Mouse (Mus musculus): ENCODE data around the gene Lrfn3. TPM values are rescaled to one million over a fixed set of nuclear protein-coding genes. Genes with fewer than 3 reads are reported as not detected.
A peak's percentile ranks its signal among the peaks of the same experiment; 100 is the strongest.

Lrfn3 gene
- polyA plus RNA-seq, 1 experiment from 2014 or later = 2.1 TPM

GRCm38 (mm10) chr7:30373501-30373962, 11.0 kb upstream of the Lrfn3 start:
- no peaks in the 10 kb centered on the region for H3K36me3 ChIP-seq
- H3K27me3 ChIP-seq (replicated peaks) = no peaks in the 10 kb centered on the region
- H3K9ac ChIP-seq = peak overlapping the region; percentile 44
- H3K4me1 ChIP-seq = 0 out of 2 replicates have a peak, but pooled peaks cover 3% of the 10 kb centered on the region
- no peaks in the 10 kb centered on the region for H3K9me3 ChIP-seq (replicated peaks)
- 1% methylated on average over 21 of the region's 21 CpGs for WGBS (ENCODE audit: insufficient replicate concordance)
- peak; percentile 98 for ATAC-seq
- peak overlapping the region; percentile 48 for H3K4me3 ChIP-seq
- H3K4me2 ChIP-seq = peak overlapping the region; percentile 61
- H3K27ac ChIP-seq = no peak overlapping the region

GRCm38 (mm10) chr7:30367466-30367865, 4.9 kb upstream of the Lrfn3 start:
- Histone ChIP-seq H3K9me3 (replicated peaks) (no peaks in the 10 kb centered on the region), H3K9ac (no peak overlapping the region), H3K36me3 (no peaks in the 10 kb centered on the region), H3K4me1 (0 out of 2 replicates have a peak, but pooled peaks cover 5% of the 10 kb centered on the region), H3K4me3 (no peak overlapping the region), H3K27ac (no peak overlapping the region), H3K4me2 (no peak overlapping the region), H3K27me3 (replicated peaks) (peaks cover 37% of the 10 kb centered on the region)
- 55% methylated on average over 2 of the region's 2 CpGs for WGBS (ENCODE audit: insufficient replicate concordance)
- ATAC-seq = no peak

- H3K36me3 ChIP-seq = no peaks in the 10 kb centered on the region; the same call in 1 of the 2 replicates
- H3K9me3 ChIP-seq (replicated peaks) = no peaks in the 10 kb centered on the region
- no peak for ATAC-seq
- H3K27me3 ChIP-seq (replicated peaks) = peaks cover 74% of the 10 kb centered on the region
- no peak overlapping the region for H3K9ac ChIP-seq
- 53% methylated on average over 6 of the region's 6 CpGs for WGBS (ENCODE audit: insufficient replicate concordance)
- 0 out of 2 replicates have a peak, but pooled peaks cover 9% of the 10 kb centered on the region for H3K4me1 ChIP-seq
- no peak overlapping the region for H3K27ac ChIP-seq
- H3K4me2 ChIP-seq = peak overlapping the region; percentile 63
- peak overlapping the region; percentile 55 for H3K4me3 ChIP-seq
Observed at GRCm38 (mm10) chr7:30363344-30363738, 769 bp upstream of the Lrfn3 start.

GRCm38 (mm10) chr7:30360028-30360427, 2.5 kb downstream of the Lrfn3 start:
- no peak for ATAC-seq
- Histone ChIP-seq H3K4me3 (no peak overlapping the region), H3K4me2 (peak overlapping the region; percentile 25), H3K27ac (peak overlapping the region; percentile 76), H3K36me3 (no peaks in the 10 kb centered on the region; the same call in 1 of the 2 replicates), H3K9ac (no peak overlapping the region), H3K27me3 (replicated peaks) (peaks cover 65% of the 10 kb centered on the region), H3K4me1 (0 out of 2 replicates have a peak, but pooled peaks cover 9% of the 10 kb centered on the region), H3K9me3 (replicated peaks) (no peaks in the 10 kb centered on the region)
- WGBS (ENCODE audit: insufficient replicate concordance) = 64% methylated on average over 17 of the region's 17 CpGs

- Histone ChIP-seq H3K9me3 (replicated peaks) (no peaks in the 10 kb centered on the region), H3K4me2 (peak overlapping the region; percentile 25), H3K9ac (no peak overlapping the region), H3K36me3 (no peaks in the 10 kb centered on the region; the same call in 1 of the 2 replicates), H3K27ac (peak overlapping the region; percentile 76), H3K27me3 (replicated peaks) (peaks cover 60% of the 10 kb centered on the region), H3K4me3 (no peak overlapping the region), H3K4me1 (0 out of 2 replicates have a peak, but pooled peaks cover 9% of the 10 kb centered on the region)
- 62% methylated on average over 31 of the region's 31 CpGs for WGBS (ENCODE audit: insufficient replicate concordance)
- ATAC-seq = 0 out of 2 replicates have a peak, but pooled peaks have one; percentile 13
Observed at GRCm38 (mm10) chr7:30359276-30359865, 3.2 kb downstream of the Lrfn3 start.

- peaks cover 52% of the 10 kb centered on the region for H3K27me3 ChIP-seq (replicated peaks)
- 52% methylated on average over 7 of the region's 7 CpGs for WGBS (ENCODE audit: insufficient replicate concordance)
- peak overlapping the region; percentile 25 for H3K4me2 ChIP-seq
- peaks cover 13% of the 10 kb centered on the region; the same call in 1 of the 2 replicates for H3K4me1 ChIP-seq
- H3K9ac ChIP-seq = no peak overlapping the region
- no peak for ATAC-seq
- H3K36me3 ChIP-seq = no peaks in the 10 kb centered on the region; the same call in 1 of the 2 replicates
- H3K4me3 ChIP-seq = no peak overlapping the region
- H3K9me3 ChIP-seq (replicated peaks) = no peaks in the 10 kb centered on the region
- H3K27ac ChIP-seq = peak overlapping the region; percentile 76
Observed at GRCm38 (mm10) chr7:30358378-30359186, 4.0 kb downstream of the Lrfn3 start.

GRCm38 (mm10) chr7:30354059-30354458, 8.5 kb downstream of the Lrfn3 start:
- Histone ChIP-seq H3K4me3 (no peak overlapping the region), H3K4me2 (no peak overlapping the region), H3K36me3 (no peaks in the 10 kb centered on the region), H3K4me1 (peaks cover 3% of the 10 kb centered on the region; the same call in 1 of the 2 replicates), H3K9ac (no peak overlapping the region), H3K27me3 (replicated peaks) (peaks cover 19% of the 10 kb centered on the region), H3K9me3 (replicated peaks) (no peaks in the 10 kb centered on the region), H3K27ac (peak overlapping the region; percentile 59; the same call in 1 of the 2 replicates)
- peak; percentile 44 for ATAC-seq
- WGBS (ENCODE audit: insufficient replicate concordance) = 58% methylated on average over 4 of the region's 4 CpGs

GRCm38 (mm10) chr7:30353279-30353822, 9.2 kb downstream of the Lrfn3 start:
- Histone ChIP-seq H3K4me2 (no peak overlapping the region), H3K27me3 (replicated peaks) (peaks cover 23% of the 10 kb centered on the region), H3K9ac (no peak overlapping the region), H3K4me1 (peaks cover 3% of the 10 kb centered on the region; the same call in 1 of the 2 replicates), H3K9me3 (replicated peaks) (no peaks in the 10 kb centered on the region), H3K27ac (peak overlapping the region; percentile 59; the same call in 1 of the 2 replicates), H3K4me3 (no peak overlapping the region), H3K36me3 (no peaks in the 10 kb centered on the region)
- 21% methylated on average over 6 of the region's 6 CpGs for WGBS (ENCODE audit: insufficient replicate concordance)
- ATAC-seq = 0 out of 2 replicates have a peak, but pooled peaks have one; percentile 17

GRCm38 (mm10) chr7:30347828-30348227, 14.7 kb downstream of the Lrfn3 start:
- Histone ChIP-seq H3K9me3 (replicated peaks) (no peaks in the 10 kb centered on the region), H3K27ac (no peak overlapping the region), H3K27me3 (replicated peaks) (peaks cover 47% of the 10 kb centered on the region), H3K4me1 (no peaks in the 10 kb centered on the region; the same call in 1 of the 2 replicates), H3K36me3 (no peaks in the 10 kb centered on the region), H3K9ac (no peak overlapping the region), H3K4me2 (no peak overlapping the region), H3K4me3 (no peak overlapping the region)
- 3% methylated on average over 30 of the region's 30 CpGs for WGBS (ENCODE audit: insufficient replicate concordance)
- no peak for ATAC-seq

- H3K9ac ChIP-seq = no peak overlapping the region
- WGBS (ENCODE audit: insufficient replicate concordance) = 21% methylated on average over 21 of the region's 21 CpGs
- H3K27ac ChIP-seq = no peak overlapping the region
- H3K36me3 ChIP-seq = no peaks in the 10 kb centered on the region
- H3K4me1 ChIP-seq = no peaks in the 10 kb centered on the region; the same call in 1 of the 2 replicates
- peaks cover 47% of the 10 kb centered on the region for H3K27me3 ChIP-seq (replicated peaks)
- H3K4me3 ChIP-seq = no peak overlapping the region
- ATAC-seq = no peak
- no peak overlapping the region for H3K4me2 ChIP-seq
- no peaks in the 10 kb centered on the region for H3K9me3 ChIP-seq (replicated peaks)
Observed at GRCm38 (mm10) chr7:30346635-30347379, 15.8 kb downstream of the Lrfn3 start.

GRCm38 (mm10) chr7:30339432-30340109, 23.0 kb downstream of the Lrfn3 start:
- Histone ChIP-seq H3K4me1 (no peaks in the 10 kb centered on the region), H3K27ac (no peak overlapping the region), H3K9ac (no peak overlapping the region), H3K27me3 (replicated peaks) (peaks cover 40% of the 10 kb centered on the region), H3K4me2 (no peak overlapping the region), H3K4me3 (no peak overlapping the region), H3K9me3 (replicated peaks) (no peaks in the 10 kb centered on the region), H3K36me3 (no peaks in the 10 kb centered on the region)
- no peak for ATAC-seq
- 54% methylated on average over 5 of the region's 5 CpGs for WGBS (ENCODE audit: insufficient replicate concordance)
